Mouse (Mus musculus): Measurements from ENCODE around the gene Tsen15. TPM values are rescaled to one million over a fixed set of nuclear protein-coding genes. Genes with fewer than 3 reads are reported as not detected.
"Not testable (repeated sequence)": the region's sequence is repeated elsewhere in the genome, so short reads cannot be mapped to it uniquely, and the experiment has no call there.

The Tsen15 gene
- polyA plus RNA-seq, 1 experiment from 2014 or later = 109 TPM

- H3K4me3 ChIP-seq = no peak overlapping the region
Measured at GRCm38 (mm10) chr1:152407021-152407946, 20.8 kb upstream of the Tsen15 start.

GRCm38 (mm10) chr1:152400556-152401540 lies 14.4 kb upstream of the Tsen15 start:
- Histone ChIP-seq H3K36me3 (no peaks in the 10 kb centered on the region), H3K27me3 (ENCODE audit: low read depth, poor library complexity, severe bottlenecking) (peaks cover 50% of the 10 kb centered on the region), H3K27ac (peak overlapping the region; percentile 83; the same call in 1 of the 2 replicates), H3K4me3 (peak overlapping the region; percentile 69), H3K9me3 (replicated peaks) (no peaks in the 10 kb centered on the region), H3K4me1 (peaks cover 13% of the 10 kb centered on the region)
- WGBS = 29% methylated on average over 14 of the region's 14 CpGs
- DNase-seq (ENCODE audit: low spot score) = no peak

More at GRCm38 (mm10) chr1:152407021-152407946, 20.8 kb upstream of the Tsen15 start:
- Histone ChIP-seq H3K4me1 (peaks cover 8% of the 10 kb centered on the region), H3K27me3 (ENCODE audit: low read depth, poor library complexity, severe bottlenecking) (0 out of 2 replicates have a peak, but pooled peaks cover 6% of the 10 kb centered on the region), H3K36me3 (no peaks in the 10 kb centered on the region), H3K27ac (0 out of 2 replicates have a peak overlapping the region, but pooled peaks have one; percentile 11), H3K9me3 (replicated peaks) (no peaks in the 10 kb centered on the region)
- WGBS = 49% methylated on average over 22 of the region's 22 CpGs
- peak; percentile 36 for DNase-seq (ENCODE audit: low spot score)

GRCm38 (mm10) chr1:152399790-152400555 lies 13.5 kb upstream of the Tsen15 start, which contains the start of gene Colgalt2:
Colgalt2 (plus strand) TSS chr1:152399830.
- Histone ChIP-seq H3K27me3 (ENCODE audit: low read depth, poor library complexity, severe bottlenecking) (peaks cover 50% of the 10 kb centered on the region), H3K27ac (peak within 1 kb of the TSS; percentile 83), H3K4me1 (peaks cover 13% of the 10 kb centered on the region), H3K36me3 (no peaks in the 10 kb centered on the region), H3K9me3 (replicated peaks) (no peaks in the 10 kb centered on the region), H3K4me3 (peak within 1 kb of the TSS; percentile 69)
- DNase-seq (ENCODE audit: low spot score) = peak; percentile 71
- WGBS = under 1% methylated on average over 59 of the region's 70 CpGs

GRCm38 (mm10) chr1:152398708-152399107 lies 12.2 kb upstream of the Tsen15 start:
- Histone ChIP-seq H3K4me3 (no peak overlapping the region), H3K27me3 (ENCODE audit: low read depth, poor library complexity, severe bottlenecking) (peaks cover 50% of the 10 kb centered on the region), H3K36me3 (no peaks in the 10 kb centered on the region), H3K9me3 (replicated peaks) (no peaks in the 10 kb centered on the region), H3K27ac (no peak overlapping the region), H3K4me1 (peaks cover 13% of the 10 kb centered on the region)
- no peak for DNase-seq (ENCODE audit: low spot score)
- WGBS = 65% methylated on average over 1 of the region's 1 CpGs

GRCm38 (mm10) chr1:152394956-152395515 lies 8.5 kb upstream of the Tsen15 start:
- Histone ChIP-seq H3K27ac (no peak overlapping the region), H3K27me3 (ENCODE audit: low read depth, poor library complexity, severe bottlenecking) (peaks cover 23% of the 10 kb centered on the region), H3K9me3 (replicated peaks) (no peaks in the 10 kb centered on the region), H3K36me3 (no peaks in the 10 kb centered on the region), H3K4me3 (no peak overlapping the region), H3K4me1 (peaks cover 4% of the 10 kb centered on the region; the same call in 1 of the 2 replicates)
- DNase-seq (ENCODE audit: low spot score) = no peak
- WGBS = 84% methylated on average over 4 of the region's 4 CpGs

GRCm38 (mm10) chr1:152394137-152394536 lies 7.6 kb upstream of the Tsen15 start:
- Histone ChIP-seq H3K4me3 (no peak overlapping the region), H3K4me1 (no peaks in the 10 kb centered on the region), H3K9me3 (replicated peaks) (no peaks in the 10 kb centered on the region), H3K27ac (no peak overlapping the region), H3K27me3 (ENCODE audit: low read depth, poor library complexity, severe bottlenecking) (peaks cover 15% of the 10 kb centered on the region), H3K36me3 (no peaks in the 10 kb centered on the region)
- 95% methylated on average over 3 of the region's 3 CpGs for WGBS
- DNase-seq (ENCODE audit: low spot score) = no peak

- no peak for DNase-seq (ENCODE audit: low spot score)
- Histone ChIP-seq H3K9me3 (replicated peaks) (no peaks in the 10 kb centered on the region), H3K27ac (no peak overlapping the region), H3K27me3 (ENCODE audit: low read depth, poor library complexity, severe bottlenecking) (no peaks in the 10 kb centered on the region), H3K4me3 (no peak overlapping the region), H3K4me1 (no peaks in the 10 kb centered on the region), H3K36me3 (0 out of 2 replicates have a peak, but pooled peaks cover 2% of the 10 kb centered on the region)
Measured at GRCm38 (mm10) chr1:152389271-152389670, 2.8 kb upstream of the Tsen15 start.

- not testable (repeated sequence) for H3K27me3 ChIP-seq (ENCODE audit: low read depth, poor library complexity, severe bottlenecking); DNase-seq (ENCODE audit: low spot score); H3K4me1 ChIP-seq; H3K9me3 ChIP-seq (replicated peaks)
- Histone ChIP-seq H3K27ac (peak overlapping the region; percentile 89; the same call in 1 of the 2 replicates), H3K4me3 (peak overlapping the region; percentile 88), H3K36me3 (peaks cover 22% of the 10 kb centered on the region)
- 41% methylated on average over 2 of the region's 4 CpGs for WGBS
Measured at GRCm38 (mm10) chr1:152385693-152386092, 795 bp downstream of the Tsen15 start.

- Histone ChIP-seq H3K4me1 (no peaks in the 10 kb centered on the region), H3K9me3 (replicated peaks) (no peaks in the 10 kb centered on the region), H3K4me3 (no peak overlapping the region), H3K36me3 (peaks cover 30% of the 10 kb centered on the region), H3K27me3 (ENCODE audit: low read depth, poor library complexity, severe bottlenecking) (no peaks in the 10 kb centered on the region), H3K27ac (no peak overlapping the region)
- DNase-seq (ENCODE audit: low spot score) = no peak
- 88% methylated on average over 1 of the region's 1 CpGs for WGBS
Measured at GRCm38 (mm10) chr1:152384589-152384988, 1.9 kb downstream of the Tsen15 start.

GRCm38 (mm10) chr1:152378311-152378710 lies 8.2 kb downstream of the Tsen15 start:
- Histone ChIP-seq H3K4me1 (no peaks in the 10 kb centered on the region), H3K27ac (no peak overlapping the region), H3K4me3 (no peak overlapping the region), H3K27me3 (ENCODE audit: low read depth, poor library complexity, severe bottlenecking) (no peaks in the 10 kb centered on the region), H3K9me3 (replicated peaks) (no peaks in the 10 kb centered on the region), H3K36me3 (peaks cover 67% of the 10 kb centered on the region)
- WGBS = 93% methylated on average over 5 of the region's 5 CpGs
- DNase-seq (ENCODE audit: low spot score) = no peak

GRCm38 (mm10) chr1:152369139-152369538 lies 17.3 kb downstream of the Tsen15 start:
- peaks cover 28% of the 10 kb centered on the region for H3K36me3 ChIP-seq
- peak; percentile 51 for DNase-seq (ENCODE audit: low spot score)
- no peak overlapping the region for H3K27ac ChIP-seq
- H3K4me1 ChIP-seq = peaks cover 9% of the 10 kb centered on the region
- H3K9me3 ChIP-seq (replicated peaks) = no peaks in the 10 kb centered on the region
- no peak overlapping the region for H3K4me3 ChIP-seq
- no peaks in the 10 kb centered on the region for H3K27me3 ChIP-seq (ENCODE audit: low read depth, poor library complexity, severe bottlenecking)
- 40% methylated on average over 4 of the region's 4 CpGs for WGBS

Measured in limb, embryonic 10.5 days (tissue).